Mouse (Mus musculus): ENCODE measurements at regions not wholly inside any gene's neighbourhood (a gene's known extent, or its start where the extent isn't known, plus 50 kb on each side); places are given as distances from the start of the nearest gene placed in this dataset.

GRCm38 (mm10) chr5:62192073-62192472 lies 383.5 kb downstream of the G6pd2 start:
- no peak overlapping the region for H3K4me2 ChIP-seq (ENCODE audit: low read length)

GRCm38 (mm10) chr5:62205384-62205783 lies 396.8 kb downstream of the G6pd2 start:
- Histone ChIP-seq H3K36me3 (ENCODE audit: insufficient read depth, low read length) (no peaks in the 10 kb centered on the region), H3K4me2 (ENCODE audit: low read length) (no peak overlapping the region), H3K4me1 (replicated peaks; ENCODE audit: insufficient read depth, low read length) (no peaks in the 10 kb centered on the region), H3K27ac (no peak overlapping the region), H3K9ac (ENCODE audit: low read depth, low read length) (no peak overlapping the region), H3K27me3 (ENCODE audit: insufficient read depth, low read length) (no peaks in the 10 kb centered on the region), H3K9me3 (replicated peaks; ENCODE audit: low read length) (no peaks in the 10 kb centered on the region), H3K4me3 (replicated peaks; ENCODE audit: low read depth, low read length) (no peak overlapping the region)
- no peak for ATAC-seq (replicated peaks; ENCODE audit: low FRiP score, low read depth)
- WGBS: 67% methylated on average over 2 of the region's 2 CpGs
- no peak for TF ChIP-seq CTCF (IDR thresholded peaks at IDR 0.05; ENCODE audit: low read depth)
- DNase-seq (ENCODE audit: low spot score): no peak

More at GRCm38 (mm10) chr5:62192073-62192472, 383.5 kb downstream of the G6pd2 start:
- no peak for TF ChIP-seq CTCF (IDR thresholded peaks at IDR 0.05; ENCODE audit: low read depth)
- no peak overlapping the region for H3K9ac ChIP-seq (ENCODE audit: low read depth, low read length)
- WGBS: 82% methylated on average over 2 of the region's 2 CpGs
- H3K36me3 ChIP-seq (ENCODE audit: insufficient read depth, low read length): no peaks in the 10 kb centered on the region
- no peaks in the 10 kb centered on the region for H3K27me3 ChIP-seq (ENCODE audit: insufficient read depth, low read length)
- DNase-seq (ENCODE audit: low spot score) (no peak), ATAC-seq (replicated peaks; ENCODE audit: low FRiP score, low read depth) (no peak)
- no peaks in the 10 kb centered on the region for H3K4me1 ChIP-seq (replicated peaks; ENCODE audit: insufficient read depth, low read length)
- no peak overlapping the region for H3K27ac ChIP-seq
- no peak overlapping the region for H3K4me3 ChIP-seq (replicated peaks; ENCODE audit: low read depth, low read length)
- no peaks in the 10 kb centered on the region for H3K9me3 ChIP-seq (replicated peaks; ENCODE audit: low read length)

Data from kidney, postnatal 0 days (tissue).